Mouse (Mus musculus): ENCODE measurements around the gene Scarf1. TPM values are rescaled to one million over a fixed set of nuclear protein-coding genes. Genes with fewer than 3 reads are reported as not detected.

Scarf1 gene
- total RNA-seq (2023), result 0.29 TPM

GRCm38 (mm10) chr11:75513336-75513735, at the start of gene Scarf1:
TSS of gene Scarf1 (plus strand) at chr11:75513540.

GRCm38 (mm10) chr11:75486601-75487285, 26.6 kb upstream of the Scarf1 start, which contains the start of gene Prpf8:
TSS of gene Prpf8 (plus strand) at chr11:75486816.

GRCm38 (mm10) chr11:75509741-75510626, 3.4 kb upstream of the Scarf1 start, which contains the start of gene Rilp:
TSS of gene Rilp (plus strand) at chr11:75510094.

GRCm38 (mm10) chr11:75531469-75532242, 18.3 kb downstream of the Scarf1 start, which contains the start of gene Slc43a2:
TSS of gene Slc43a2 (plus strand) at chr11:75531694.

Other genes starting within 250 kb of the Scarf1 start
- 155 TPM for gene Rpa1, start 165.2 kb upstream of the Scarf1 start, total RNA-seq (2023)
- gene Smyd4, start 165.1 kb upstream of the Scarf1 start, total RNA-seq (2023), result 12.2 TPM
- gene Serpinf1, start 90.8 kb upstream of the Scarf1 start, total RNA-seq (2023), result 0.82 TPM
- not detected for gene Serpinf2, start 73.9 kb upstream of the Scarf1 start, total RNA-seq (2023)
- gene Wdr81, start 58.8 kb upstream of the Scarf1 start, total RNA-seq (2023), result 22.6 TPM
- not detected for gene Tlcd2, start 51.8 kb upstream of the Scarf1 start, total RNA-seq (2023)
- 207 TPM for gene Prpf8, start 26.7 kb upstream of the Scarf1 start, total RNA-seq (2023)
- not detected for gene Rilp, start 3.4 kb upstream of the Scarf1 start, total RNA-seq (2023)
- gene Slc43a2, start 18.2 kb downstream of the Scarf1 start, total RNA-seq (2023), result 61.4 TPM
- 214 TPM for gene Pitpna, start 74.6 kb downstream of the Scarf1 start, total RNA-seq (2023)
- gene Inpp5k, start 117.4 kb downstream of the Scarf1 start, total RNA-seq (2023), result 104 TPM
- 28.7 TPM for gene Myo1c, start 137.0 kb downstream of the Scarf1 start, total RNA-seq (2023)
- gene Crk, start 165.7 kb downstream of the Scarf1 start, total RNA-seq (2023), result 55.5 TPM
- gene Ywhae, start 219.3 kb downstream of the Scarf1 start, total RNA-seq (2023), result 147 TPM